Mouse (Mus musculus): ENCODE data around the gene Olfr139.

Olfr139 gene

GRCm38 (mm10) chr11:74056451-74056850, at the start of gene Olfr139, which contains the start of gene Olfr399:
Olfr139 (minus strand) TSS chr11:74056551.
Olfr399 (minus strand) TSS chr11:74056615.
- DNase-seq: no peak

GRCm38 (mm10) chr11:74105066-74105465, 48.7 kb upstream of the Olfr139 start:
- no peak for DNase-seq

GRCm38 (mm10) chr11:74101507-74101906, 45.2 kb upstream of the Olfr139 start:
- DNase-seq: no peak

GRCm38 (mm10) chr11:74100724-74101123, 44.4 kb upstream of the Olfr139 start:
- DNase-seq: no peak

GRCm38 (mm10) chr11:74069655-74070054, 13.3 kb upstream of the Olfr139 start, which contains the start of gene Zfp616:
Zfp616 (plus strand) TSS chr11:74069955.
- DNase-seq: no peak

- DNase-seq: no peak
Measured at GRCm38 (mm10) chr11:74051347-74051746, 5.0 kb downstream of the Olfr139 start.

All from cerebellum, adult 9-11 months (tissue).